23 mouse cellular contexts compared by ENCODE assay signal in the genomic region with DNA sequence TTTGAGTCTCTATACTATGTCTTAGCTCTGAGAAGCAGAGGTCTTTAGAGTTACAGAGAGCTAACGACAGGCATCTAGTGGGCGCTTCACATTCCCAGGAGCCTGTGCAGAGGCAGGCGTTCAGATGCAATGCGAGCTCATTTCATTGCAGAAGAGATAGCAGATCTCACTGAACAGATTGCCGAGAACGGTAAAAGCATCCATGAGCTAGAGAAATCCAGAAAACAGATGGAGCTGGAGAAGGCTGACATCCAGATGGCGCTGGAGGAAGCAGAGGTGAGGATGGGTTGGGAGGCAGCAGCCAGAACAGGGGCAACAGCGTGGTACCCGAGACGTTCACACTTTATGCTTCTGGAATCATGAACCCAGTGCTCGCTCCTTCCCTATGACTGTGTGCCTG. TPM values are rescaled to one million over a fixed set of nuclear protein-coding genes. Genes with fewer than 3 reads are reported as not detected.
A peak's percentile ranks its signal among the peaks of the same experiment; 100 is the strongest.
DNase-seq lines count a peak whose midpoint lies in the region; ATAC-seq and TF ChIP-seq lines count a peak whose summit lies in the region.
"Had no signal": no experiment of that assay in that cellular context is flagged by ENCODE, and none has a peak within 500 bp of the region (broad histone marks: within the 10 kb centered on the region; RNA-seq: fewer than 3 reads in every experiment).

No protein-coding gene starts in this region.

- no peaks in the 10 kb centered on the region for H3K79me2 ChIP-seq in myocyte (ENCODE audit: control insufficient read depth, insufficient read depth)

- H3K36me3 ChIP-seq in forebrain, embryonic 11.5 days (ENCODE audit: control insufficient read depth, insufficient read depth, low read length): no peaks in the 10 kb centered on the region
- H3K36me3 ChIP-seq in forebrain, embryonic 10.5 days (replicated peaks): no peaks in the 10 kb centered on the region
- H3K36me3 ChIP-seq in myocyte (ENCODE audit: control insufficient read depth, insufficient read depth): peaks cover 12% of the 10 kb centered on the region
- H3K36me3 ChIP-seq: embryonic facial prominence, embryonic 12.5 days; heart, embryonic 15.5 days; limb, embryonic 12.5 days; midbrain, embryonic 12.5 days; neural tube, embryonic 15.5 days had no signal

- no peak overlapping the region for H3ac ChIP-seq in myocyte (ENCODE audit: control insufficient read depth, insufficient read length)

- peak; percentile 15 for DNase-seq in forebrain, embryonic 11.5 days (ENCODE audit: low spot score)
- no peak for DNase-seq in forebrain, embryonic 10.5 days (ENCODE audit: extremely low spot score, low spot score)
- peak; percentile 23 to 67 for DNase-seq in layer of hippocampus, postnatal 14 days (ENCODE audit: low spot score in 2 of 2)
- DNase-seq in cerebellum, postnatal 4 days (ENCODE audit: low spot score in 2 of 2): no peak
- no peak for DNase-seq in gastrocnemius, postnatal 25 days
- no peak for DNase-seq in thymus, postnatal 36 days
- DNase-seq: adrenal gland, adult 2 months; cerebellum, adult 2 months; heart, adult 2 months; kidney, adult 18-20 months; kidney, postnatal 14 days; retina, postnatal 1 day had no signal

- WGBS in forebrain, embryonic 11.5 days: 91% methylated on average over 11 of the region's 11 CpGs
- WGBS in forebrain, embryonic 10.5 days: 90% methylated on average over 11 of the region's 11 CpGs

- no peaks in the 10 kb centered on the region for H3K27me3 ChIP-seq in forebrain, embryonic 11.5 days (ENCODE audit: control insufficient read depth, insufficient read depth, low read length)
- H3K27me3 ChIP-seq in forebrain, embryonic 10.5 days (ENCODE audit: poor library complexity, severe bottlenecking): peaks cover 12% of the 10 kb centered on the region
- H3K27me3 ChIP-seq in myocyte (ENCODE audit: control insufficient read depth, insufficient read depth, insufficient read length): no peaks in the 10 kb centered on the region
- H3K27me3 ChIP-seq: embryonic facial prominence, embryonic 12.5 days; limb, embryonic 12.5 days; midbrain, embryonic 12.5 days; neural tube, embryonic 15.5 days had no signal

- H3K4me2 ChIP-seq in forebrain, embryonic 11.5 days (ENCODE audit: low read depth, low read length, severe bottlenecking): no peak overlapping the region
- H3K4me2 ChIP-seq in myocyte (ENCODE audit: low read depth): no peak overlapping the region
- H3K4me2 ChIP-seq: embryonic facial prominence, embryonic 12.5 days; heart, embryonic 15.5 days; limb, embryonic 12.5 days; midbrain, embryonic 12.5 days; neural tube, embryonic 15.5 days had no signal

- no peak overlapping the region for H3K4me3 ChIP-seq in forebrain, embryonic 11.5 days (ENCODE audit: low read depth, low read length)
- H3K4me3 ChIP-seq in forebrain, embryonic 10.5 days: no peak overlapping the region
- no peak overlapping the region for H3K4me3 ChIP-seq in myocyte
- H3K4me3 ChIP-seq: embryonic facial prominence, embryonic 12.5 days; gastrocnemius, adult 2 months; heart, adult 2 months; heart, embryonic 15.5 days; limb, embryonic 12.5 days; midbrain, embryonic 12.5 days; neural tube, embryonic 15.5 days had no signal

- no peaks in the 10 kb centered on the region for H3K4me1 ChIP-seq in forebrain, embryonic 11.5 days (replicated peaks; ENCODE audit: control insufficient read depth, insufficient read depth, low read length)
- H3K4me1 ChIP-seq in forebrain, embryonic 10.5 days: no peaks in the 10 kb centered on the region
- H3K4me1 ChIP-seq: embryonic facial prominence, embryonic 12.5 days; heart, embryonic 15.5 days; limb, embryonic 12.5 days; midbrain, embryonic 12.5 days; neural tube, embryonic 15.5 days had no signal

- TF ChIP-seq POLR2A in myocyte (IDR thresholded peaks at IDR 0.05; ENCODE audit: insufficient read length, low read depth): peak; percentile 46

- no peak overlapping the region for H3K27ac ChIP-seq in forebrain, embryonic 11.5 days (ENCODE audit: low read depth, low read length)
- H3K27ac ChIP-seq in forebrain, embryonic 10.5 days: no peak overlapping the region
- H3K27ac ChIP-seq: embryonic facial prominence, embryonic 12.5 days; gastrocnemius, adult 2 months; heart, adult 2 months; heart, embryonic 15.5 days; limb, embryonic 12.5 days; liver, embryonic 14.5 days; midbrain, embryonic 12.5 days; neural tube, embryonic 15.5 days had no signal

- H3K9ac ChIP-seq in forebrain, embryonic 11.5 days (ENCODE audit: low read length): no peak overlapping the region
- H3K9ac ChIP-seq: embryonic facial prominence, embryonic 12.5 days; heart, embryonic 15.5 days; limb, embryonic 12.5 days; liver, embryonic 14.5 days; midbrain, embryonic 12.5 days; neural tube, embryonic 15.5 days had no signal

- no peak for ATAC-seq in forebrain, embryonic 11.5 days (replicated peaks; ENCODE audit: low FRiP score)
- ATAC-seq in frontal cortex, adult (ENCODE audit: low TSS enrichment): peak; percentile 88

- H3K9me3 ChIP-seq in forebrain, embryonic 11.5 days (ENCODE audit: control insufficient read depth, low read length): no peaks in the 10 kb centered on the region
- no peaks in the 10 kb centered on the region for H3K9me3 ChIP-seq in forebrain, embryonic 10.5 days
- H3K9me3 ChIP-seq: embryonic facial prominence, embryonic 12.5 days; heart, embryonic 15.5 days; limb, embryonic 12.5 days; midbrain, embryonic 12.5 days; neural tube, embryonic 15.5 days had no signal

TF ChIP-seq in myocyte, 11 proteins besides CTCF, POLR2A, EP300 and RAD21:
- TF ChIP-seq CEBPB (IDR thresholded peaks at IDR 0.05; ENCODE audit: insufficient read depth, poor library complexity, severe bottlenecking) (no peak), POLR2AphosphoS2 (IDR thresholded peaks at IDR 0.05; ENCODE audit: insufficient read length, low read depth) (peak; percentile 88), REST (IDR thresholded peaks at IDR 0.05; ENCODE audit: insufficient read depth, insufficient read length) (no peak)
TF ChIP-seq in myocyte: peak in this region for 1.

RNA-seq across cellular contexts. Expression of a gene that starts 20.3 kb away (rescaled TPM):
- 0.48 and 0.59 TPM in 2 replicates for polyA plus RNA-seq in forebrain, embryonic 11.5 days (2014; fragmentation: Nextera tagmentation; extraction: Ambion mirVana)
- 0.28 and 0.37 TPM in 2 replicates for polyA plus RNA-seq in forebrain, embryonic 10.5 days (2016; fragmentation: Nextera tagmentation; extraction: Ambion mirVana)
- under 1 TPM; 0.64 to 0.67 TPM for total RNA-seq in layer of hippocampus, postnatal 14 days (2021)
- 876 TPM for polyA plus RNA-seq in myocyte (2012; fragmentation: generic; extraction: Trizol)
- total RNA-seq in gastrocnemius, postnatal 25 days (2021): 10 to 100 TPM; 11.9 to 13.1 TPM
- total RNA-seq: common myeloid progenitor, adult 5-6 weeks; heart, adult 2 months; hematopoietic stem cell, adult 5-6 weeks had no signal
- polyA plus RNA-seq: adrenal gland, adult 2 months; heart, adult 2 months had no signal

RNA-seq across cellular contexts. Expression of a gene that starts 46.0 kb away (rescaled TPM):
- polyA plus RNA-seq in forebrain, embryonic 11.5 days (2014; fragmentation: Nextera tagmentation; extraction: Ambion mirVana): 19.7 and 21.9 TPM in 2 replicates
- 21.1 and 22.9 TPM in 2 replicates for polyA plus RNA-seq in forebrain, embryonic 10.5 days (2016; fragmentation: Nextera tagmentation; extraction: Ambion mirVana)
- 1 to 10 TPM; 8.4 to 8.5 TPM for total RNA-seq in layer of hippocampus, postnatal 14 days (2021)
- 14.7 TPM for polyA plus RNA-seq in myocyte (2012; fragmentation: generic; extraction: Trizol)
- 1 to 10 TPM; 7.2 to 7.3 TPM for total RNA-seq in gastrocnemius, postnatal 25 days (2021)

RNA-seq across cellular contexts. Expression of a gene that starts 46.0 kb away (rescaled TPM):
- polyA plus RNA-seq in forebrain, embryonic 11.5 days (2014; fragmentation: Nextera tagmentation; extraction: Ambion mirVana): 30.7 and 31.9 TPM in 2 replicates
- 28.5 TPM in 2 replicates for polyA plus RNA-seq in forebrain, embryonic 10.5 days (2016; fragmentation: Nextera tagmentation; extraction: Ambion mirVana)
- total RNA-seq in layer of hippocampus, postnatal 14 days (2021): 10 to 100 TPM; 19.8 to 22.2 TPM
- polyA plus RNA-seq in myocyte (2012; fragmentation: generic; extraction: Trizol): 13.1 TPM
- total RNA-seq in gastrocnemius, postnatal 25 days (2021): 1 to 10 TPM; 6.9 to 8.9 TPM

Comparison
In these comparisons a context has a peak if more than half of its experiments do, and no peak if none do; other contexts are left out.
1. DNase-seq: peak in forebrain, embryonic 11.5 days (single experiment) and layer of hippocampus, postnatal 14 days (2 of 2); none in forebrain, embryonic 10.5 days (single experiment), cerebellum, postnatal 4 days (0 of 2), gastrocnemius, postnatal 25 days (single experiment) and thymus, postnatal 36 days (0 of 2).
2. RNA of a gene that starts 20.3 kb away (polyA plus RNA-seq): 876 TPM in myocyte (single experiment); 0.48 to 0.59 TPM in forebrain, embryonic 11.5 days and 0.28 to 0.37 TPM in forebrain, embryonic 10.5 days; every median in the first group is over 100 times any median in the second.